Mouse (Mus musculus): ENCODE measurements around the gene Zscan20. TPM values are rescaled to one million over a fixed set of nuclear protein-coding genes. Genes with fewer than 3 reads are reported as not detected.

Zscan20 gene
- total RNA-seq, 2 experiments from 2014 or later: 8.2 to 9.4 TPM

GRCm38 (mm10) chr4:128543378-128543777 is 66.5 kb downstream of the Zscan20 start:
- no peak overlapping the region for H3K4me3 ChIP-seq
- intact Hi-C loops (cut with DNase I): loop anchor here (5.0 kb wide), 1 partner anchor 1176 kb away; no protein-coding TSS in a partner anchor
- no peak overlapping the region for H3K27ac ChIP-seq
- peak in 1 of 2 experiments; percentile 39 for DNase-seq (ENCODE audit: extremely low spot score in 1 of 2, low spot score in 2 of 2)
- peak; percentile 66 for TF ChIP-seq CTCF (IDR thresholded peaks at IDR 0.05)

Other genes starting within 250 kb of the Zscan20 start
- gene Tlr12, start 8.5 kb upstream of the Zscan20 start, total RNA-seq (2021): under 1 TPM; 0.63 to 1.00 TPM
- gene Phc2, start 44.6 kb upstream of the Zscan20 start, total RNA-seq (2021): 10 to 100 TPM; 84.8 to 90.6 TPM
- under 1 TPM; 0.27 to 0.54 TPM for gene A3galt2, start 145.3 kb upstream of the Zscan20 start, total RNA-seq (2021)
- 10 to 100 TPM; 27.1 to 28.1 TPM for gene Zfp362, start 195.9 kb upstream of the Zscan20 start, total RNA-seq (2021)

Data from left cerebral cortex, adult 2 months (tissue).